Mouse (Mus musculus) forebrain, embryonic 14.5 days (tissue): Measurements from ENCODE around the gene Dus3l. TPM values are rescaled to one million over a fixed set of nuclear protein-coding genes. Genes with fewer than 3 reads are reported as not detected.

ENCODE experiments used
- ATAC-seq: fragments of 200-750 bp; cut with Nextera tagmentation; 2 replicates; pipeline ENCODE4 v1.8.0; 2017; ENCODE audit warnings: mild to moderate bottlenecking, moderate library complexity
- DNase-seq: peaks from one replicate; pipeline ENCODE4 v3.0.0-alpha.2; 2015; ENCODE audit warnings: low spot score
- H3K27ac ChIP-seq: fragments of 300-500 bp; sonication (generic); 2 replicates; pipeline ENCODE4 v1.5.1; 2014; ENCODE audit warnings: low read depth, mild to moderate bottlenecking, control low read depth, low read length, moderate library complexity
- H3K27me3 ChIP-seq: fragments of 300-500 bp; sonication (generic); replicated peaks from 2 replicates; pipeline ENCODE4 v1.6.1; 2014; ENCODE audit warnings: low read length, control low read depth, mixed read lengths; ENCODE audit not compliant: control insufficient read depth, insufficient read depth
- H3K36me3 ChIP-seq: fragments of 300-500 bp; sonication (generic); 2 replicates; pipeline ENCODE4 v1.6.1; 2014; ENCODE audit warnings: low read length, control low read depth; ENCODE audit not compliant: control insufficient read depth, insufficient read depth
- H3K4me1 ChIP-seq: fragments of 300-500 bp; sonication (generic); 2 replicates; pipeline ENCODE4 v1.6.1; 2014; ENCODE audit warnings: antibody characterized with exemption, low read length, control low read depth; ENCODE audit not compliant: control insufficient read depth, insufficient read depth
- H3K4me2 ChIP-seq: fragments of 300-500 bp; sonication (generic); 2 replicates; pipeline ENCODE4 v1.6.1; 2014; ENCODE audit warnings: mild to moderate bottlenecking, control low read depth, low read length
- H3K4me3 ChIP-seq: fragments of 300-500 bp; sonication (generic); 2 replicates; pipeline ENCODE4 v1.5.1; 2014; ENCODE audit warnings: low read depth, low read length, control low read depth
- H3K9ac ChIP-seq: fragments of 300-500 bp; sonication (generic); 2 replicates; pipeline ENCODE4 v1.6.1; 2014; ENCODE audit warnings: mild to moderate bottlenecking, low read length, control low read depth, moderate library complexity
- H3K9me3 ChIP-seq: fragments of 300-500 bp; sonication (generic); replicated peaks from 2 replicates; pipeline ENCODE4 v1.6.1; 2016; ENCODE audit warnings: low read length, control low read depth, mixed read lengths; ENCODE audit not compliant: control insufficient read depth
- WGBS: fragments of 180-500 bp; shearing (Covaris S2); extraction: QIAGEN DNeasy Blood & Tissue Kit; methylation state at CpG from one replicate; pipeline ENCODE4 v1.1.7; 2014; 5-methylcytosine and 5-hydroxymethylcytosine counted together
- polyA plus RNA-seq: library from polyadenylated mRNA; unstranded; fragments of >200 nt; fragmentation: Nextera tagmentation; extraction: Ambion mirVana; gene quantifications from 2 replicates; pipeline ENCODE4 v1.2.1, GENCODE M21; 2014

Dus3l gene
- polyA plus RNA-seq, 1 experiment from 2014 or later: 48.2 TPM

GRCm38 (mm10) chr17:56799276-56799675 lies 34.7 kb downstream of the Dus3l start:
- Histone ChIP-seq H3K4me3 (no peak overlapping the region), H3K4me1 (no peaks in the 10 kb centered on the region), H3K27ac (no peak overlapping the region), H3K4me2 (no peak overlapping the region), H3K27me3 (no peaks in the 10 kb centered on the region), H3K36me3 (0 out of 2 replicates have a peak, but pooled peaks cover 7% of the 10 kb centered on the region), H3K9ac (no peak overlapping the region), H3K9me3 (no peaks in the 10 kb centered on the region)
- ATAC-seq (no peak), DNase-seq (no peak)
- WGBS: 56% methylated on average over 3 of the region's 3 CpGs

GRCm38 (mm10) chr17:56802065-56802464 lies 37.5 kb downstream of the Dus3l start:
- H3K36me3 ChIP-seq: 0 out of 2 replicates have a peak, but pooled peaks cover 7% of the 10 kb centered on the region
- ATAC-seq: no peak
- H3K4me1 ChIP-seq: no peaks in the 10 kb centered on the region
- H3K4me3 ChIP-seq: no peak overlapping the region
- H3K9me3 ChIP-seq: no peaks in the 10 kb centered on the region
- DNase-seq: no peak
- H3K9ac ChIP-seq: no peak overlapping the region
- H3K27me3 ChIP-seq: no peaks in the 10 kb centered on the region
- H3K4me2 ChIP-seq: no peak overlapping the region
- WGBS: 73% methylated on average over 8 of the region's 8 CpGs
- H3K27ac ChIP-seq: no peak overlapping the region

GRCm38 (mm10) chr17:56804952-56805351 lies 40.4 kb downstream of the Dus3l start:
- no peaks in the 10 kb centered on the region for H3K9me3 ChIP-seq
- peaks cover 5% of the 10 kb centered on the region for H3K4me1 ChIP-seq
- ATAC-seq: no peak
- no peak overlapping the region for H3K27ac ChIP-seq
- 0 out of 2 replicates have a peak, but pooled peaks cover 7% of the 10 kb centered on the region for H3K36me3 ChIP-seq
- DNase-seq: peak; percentile 4
- no peak overlapping the region for H3K9ac ChIP-seq
- no peak overlapping the region for H3K4me3 ChIP-seq
- no peaks in the 10 kb centered on the region for H3K27me3 ChIP-seq
- WGBS: 76% methylated on average over 5 of the region's 5 CpGs
- H3K4me2 ChIP-seq: no peak overlapping the region

- Histone ChIP-seq H3K36me3 (0 out of 2 replicates have a peak, but pooled peaks cover 3% of the 10 kb centered on the region), H3K4me1 (peaks cover 13% of the 10 kb centered on the region), H3K27ac (no peak overlapping the region), H3K27me3 (no peaks in the 10 kb centered on the region), H3K4me3 (no peak overlapping the region), H3K9me3 (no peaks in the 10 kb centered on the region), H3K4me2 (no peak overlapping the region), H3K9ac (no peak overlapping the region)
- DNase-seq (no peak), ATAC-seq (no peak)
- 100% methylated on average over 1 of the region's 1 CpGs for WGBS
These were observed 41.2 kb downstream of the Dus3l start for GRCm38 (mm10) chr17:56805784-56806183.

GRCm38 (mm10) chr17:56808518-56808917 lies 44.0 kb downstream of the Dus3l start:
- DNase-seq (peak; percentile 89), ATAC-seq (peak; percentile 87)
- Histone ChIP-seq H3K4me3 (no peak overlapping the region), H3K4me2 (no peak overlapping the region), H3K27me3 (no peaks in the 10 kb centered on the region), H3K9me3 (no peaks in the 10 kb centered on the region), H3K27ac (no peak overlapping the region), H3K4me1 (peaks cover 20% of the 10 kb centered on the region), H3K9ac (no peak overlapping the region), H3K36me3 (0 out of 2 replicates have a peak, but pooled peaks cover 2% of the 10 kb centered on the region)
- 8% methylated on average over 9 of the region's 9 CpGs for WGBS

GRCm38 (mm10) chr17:56810245-56810644 lies 45.7 kb downstream of the Dus3l start:
- no peaks in the 10 kb centered on the region for H3K36me3 ChIP-seq
- WGBS: 0% methylated on average over 3 of the region's 3 CpGs
- no peaks in the 10 kb centered on the region for H3K27me3 ChIP-seq
- DNase-seq (peak; percentile 95), ATAC-seq (peak; percentile 59)
- H3K4me2 ChIP-seq: peak overlapping the region; percentile 4; the same call in 1 of the 2 replicates
- peak overlapping the region; percentile 43 for H3K9ac ChIP-seq
- no peak overlapping the region for H3K4me3 ChIP-seq
- H3K27ac ChIP-seq: peak overlapping the region; percentile 76
- no peaks in the 10 kb centered on the region for H3K9me3 ChIP-seq
- peaks cover 35% of the 10 kb centered on the region for H3K4me1 ChIP-seq

GRCm38 (mm10) chr17:56814316-56815056 lies 49.9 kb downstream of the Dus3l start:
- 8% methylated on average over 24 of the region's 24 CpGs for WGBS
- no peak overlapping the region for H3K4me3 ChIP-seq
- no peaks in the 10 kb centered on the region for H3K36me3 ChIP-seq
- DNase-seq: peak; percentile 96
- peaks cover 35% of the 10 kb centered on the region for H3K4me1 ChIP-seq
- no peaks in the 10 kb centered on the region for H3K27me3 ChIP-seq
- no peaks in the 10 kb centered on the region for H3K9me3 ChIP-seq
- peak overlapping the region; percentile 36 for H3K4me2 ChIP-seq
- H3K9ac ChIP-seq: peak overlapping the region; percentile 29; the same call in 1 of the 2 replicates
- H3K27ac ChIP-seq: peak overlapping the region; percentile 84
- peak; percentile 80 for ATAC-seq

- Histone ChIP-seq H3K4me3 (no peak overlapping the region), H3K9ac (no peak overlapping the region), H3K4me2 (peak overlapping the region; percentile 36; the same call in 1 of the 2 replicates), H3K27ac (peak overlapping the region; percentile 84), H3K36me3 (no peaks in the 10 kb centered on the region), H3K27me3 (no peaks in the 10 kb centered on the region), H3K9me3 (no peaks in the 10 kb centered on the region), H3K4me1 (peaks cover 30% of the 10 kb centered on the region)
- no peak for DNase-seq
- ATAC-seq: peak; percentile 1; the same call in 1 of the 2 replicates
- 43% methylated on average over 3 of the region's 3 CpGs for WGBS
These were observed 50.4 kb downstream of the Dus3l start for GRCm38 (mm10) chr17:56815057-56815345.

- DNase-seq (peak; percentile 40), ATAC-seq (peak; percentile 25; the same call in 1 of the 2 replicates)
- Histone ChIP-seq H3K9ac (no peak overlapping the region), H3K27me3 (no peaks in the 10 kb centered on the region), H3K36me3 (no peaks in the 10 kb centered on the region), H3K4me3 (no peak overlapping the region), H3K27ac (peak overlapping the region; percentile 36; the same call in 1 of the 2 replicates), H3K4me1 (peaks cover 18% of the 10 kb centered on the region), H3K9me3 (no peaks in the 10 kb centered on the region), H3K4me2 (no peak overlapping the region)
- WGBS: 25% methylated on average over 11 of the region's 11 CpGs
These were observed 53.6 kb downstream of the Dus3l start for GRCm38 (mm10) chr17:56818067-56818636.
